Mouse (Mus musculus) neural tube, embryonic 11.5 days (tissue): ENCODE measurements at regions not wholly inside any gene's neighbourhood (a gene's known extent, or its start where the extent isn't known, plus 50 kb on each side); places are given as distances from the start of the nearest gene placed in this dataset.

Experiments
- ATAC-seq: fragments of 200-750 bp; cut with Nextera tagmentation; 2 replicates; pipeline ENCODE4 v1.8.0; 2017; ENCODE audit warnings: moderate number of reproducible peaks, mild to moderate bottlenecking, moderate TSS enrichment, moderate library complexity; ENCODE audit not compliant: insufficient read depth, low FRiP score, low TSS enrichment
- DNase-seq: peaks from one replicate; pipeline ENCODE4 v3.0.0-alpha.2; 2015; ENCODE audit warnings: low spot score
- H3K27ac ChIP-seq: fragments of 300-500 bp; sonication (generic); 2 replicates; pipeline ENCODE4 v1.5.1; 2014; ENCODE audit warnings: low read depth, mild to moderate bottlenecking, low read length
- H3K27me3 ChIP-seq: fragments of 300-500 bp; sonication (generic); 2 replicates; pipeline ENCODE4 v1.6.1; 2014; ENCODE audit warnings: mild to moderate bottlenecking, low read length, mixed read lengths; ENCODE audit not compliant: control insufficient read depth, insufficient read depth
- H3K36me3 ChIP-seq: fragments of 300-500 bp; sonication (generic); 2 replicates; pipeline ENCODE4 v1.6.1; 2014; ENCODE audit warnings: mild to moderate bottlenecking, low read length, moderate library complexity, mixed read lengths; ENCODE audit not compliant: control insufficient read depth, insufficient read depth
- H3K4me1 ChIP-seq: fragments of 300-500 bp; sonication (generic); 2 replicates; pipeline ENCODE4 v1.6.1; 2014; ENCODE audit warnings: low read length, mixed read lengths; ENCODE audit not compliant: control insufficient read depth, insufficient read depth
- H3K4me2 ChIP-seq: fragments of 300-500 bp; sonication (generic); 2 replicates; pipeline ENCODE4 v1.6.1; 2014; ENCODE audit warnings: low read depth, mild to moderate bottlenecking, moderate library complexity
- H3K4me3 ChIP-seq: fragments of 300-500 bp; sonication (generic); 2 replicates; pipeline ENCODE4 v1.5.1; 2014; ENCODE audit warnings: low read depth, low read length
- H3K9ac ChIP-seq: fragments of 300-500 bp; sonication (generic); 2 replicates; pipeline ENCODE4 v1.6.1; 2014; ENCODE audit warnings: mild to moderate bottlenecking, low read length
- H3K9me3 ChIP-seq: fragments of 300-500 bp; sonication (generic); 2 replicates; pipeline ENCODE4 v1.6.1; 2016; ENCODE audit warnings: low read length; ENCODE audit not compliant: control insufficient read depth
- WGBS: fragments of 180-500 bp; shearing (Covaris S2); extraction: QIAGEN DNeasy Blood & Tissue Kit; methylation state at CpG from one replicate; pipeline ENCODE4 v1.1.7; 2014; 5-methylcytosine and 5-hydroxymethylcytosine counted together

- ATAC-seq (no peak), DNase-seq (peak; percentile 15)
- Histone ChIP-seq H3K4me2 (no peak overlapping the region), H3K9ac (no peak overlapping the region), H3K36me3 (no peaks in the 10 kb centered on the region), H3K27ac (no peak overlapping the region), H3K9me3 (no peaks in the 10 kb centered on the region), H3K27me3 (no peaks in the 10 kb centered on the region), H3K4me3 (no peak overlapping the region), H3K4me1 (no peaks in the 10 kb centered on the region; the same call in 1 of the 2 replicates)
- WGBS, result 40% methylated on average over 12 of the region's 12 CpGs
Observed at GRCm38 (mm10) chr5:4661420-4662197, 96.2 kb downstream of the Fzd1 start.

GRCm38 (mm10) chr5:4657982-4658381, 99.9 kb downstream of the Fzd1 start:
- H3K27ac ChIP-seq, result no peak overlapping the region
- ATAC-seq (no peak), DNase-seq (no peak)
- no peaks in the 10 kb centered on the region for H3K27me3 ChIP-seq
- H3K9ac ChIP-seq, result no peak overlapping the region
- no peaks in the 10 kb centered on the region for H3K36me3 ChIP-seq
- no peak overlapping the region for H3K4me3 ChIP-seq
- 92% methylated on average over 1 of the region's 1 CpGs for WGBS
- H3K4me1 ChIP-seq, result no peaks in the 10 kb centered on the region; the same call in 1 of the 2 replicates
- H3K9me3 ChIP-seq, result no peaks in the 10 kb centered on the region
- no peak overlapping the region for H3K4me2 ChIP-seq

- Histone ChIP-seq H3K27ac (no peak overlapping the region), H3K27me3 (no peaks in the 10 kb centered on the region), H3K4me2 (no peak overlapping the region), H3K9me3 (no peaks in the 10 kb centered on the region), H3K4me3 (no peak overlapping the region), H3K4me1 (peaks cover 3% of the 10 kb centered on the region), H3K9ac (no peak overlapping the region), H3K36me3 (no peaks in the 10 kb centered on the region)
- DNase-seq, result no peak
- no peak for ATAC-seq
Observed at GRCm38 (mm10) chr5:4654186-4654585, 103.6 kb downstream of the Fzd1 start.

- Histone ChIP-seq H3K4me1 (peaks cover 3% of the 10 kb centered on the region), H3K9ac (no peak overlapping the region), H3K36me3 (no peaks in the 10 kb centered on the region), H3K27me3 (no peaks in the 10 kb centered on the region), H3K27ac (peak overlapping the region; percentile 34; the same call in 1 of the 2 replicates), H3K4me3 (no peak overlapping the region), H3K9me3 (no peaks in the 10 kb centered on the region), H3K4me2 (no peak overlapping the region)
- peak; percentile 28 for DNase-seq
- WGBS, result 66% methylated on average over 6 of the region's 6 CpGs
- peak; percentile 72 for ATAC-seq
Observed at GRCm38 (mm10) chr5:4651167-4651955, 106.5 kb downstream of the Fzd1 start.

- peaks cover 3% of the 10 kb centered on the region for H3K4me1 ChIP-seq
- no peak overlapping the region for H3K9ac ChIP-seq
- H3K9me3 ChIP-seq, result no peaks in the 10 kb centered on the region
- WGBS, result 67% methylated on average over 3 of the region's 3 CpGs
- H3K4me2 ChIP-seq, result no peak overlapping the region
- no peaks in the 10 kb centered on the region for H3K36me3 ChIP-seq
- no peak overlapping the region for H3K27ac ChIP-seq
- ATAC-seq, result peak; percentile 41; the same call in 1 of the 2 replicates
- H3K4me3 ChIP-seq, result no peak overlapping the region
- H3K27me3 ChIP-seq, result no peaks in the 10 kb centered on the region
- DNase-seq, result no peak
Observed at GRCm38 (mm10) chr5:4650709-4651108, 107.1 kb downstream of the Fzd1 start.

GRCm38 (mm10) chr5:4649858-4650556, 107.8 kb downstream of the Fzd1 start:
- Histone ChIP-seq H3K9ac (no peak overlapping the region), H3K4me2 (no peak overlapping the region), H3K27me3 (no peaks in the 10 kb centered on the region), H3K4me1 (peaks cover 3% of the 10 kb centered on the region), H3K27ac (no peak overlapping the region), H3K36me3 (no peaks in the 10 kb centered on the region), H3K9me3 (no peaks in the 10 kb centered on the region), H3K4me3 (no peak overlapping the region)
- ATAC-seq (no peak), DNase-seq (no peak)
- 70% methylated on average over 6 of the region's 6 CpGs for WGBS

GRCm38 (mm10) chr5:4641041-4641440, 116.8 kb downstream of the Fzd1 start:
- no peak for DNase-seq
- no peak overlapping the region for H3K9ac ChIP-seq
- H3K9me3 ChIP-seq, result no peaks in the 10 kb centered on the region
- no peaks in the 10 kb centered on the region for H3K4me1 ChIP-seq
- no peak overlapping the region for H3K27ac ChIP-seq
- H3K4me3 ChIP-seq, result no peak overlapping the region
- no peak overlapping the region for H3K4me2 ChIP-seq
- no peak for ATAC-seq
- H3K36me3 ChIP-seq, result no peaks in the 10 kb centered on the region
- H3K27me3 ChIP-seq, result no peaks in the 10 kb centered on the region

GRCm38 (mm10) chr5:4633763-4634162, 124.1 kb downstream of the Fzd1 start:
- Histone ChIP-seq H3K9me3 (no peaks in the 10 kb centered on the region), H3K4me1 (no peaks in the 10 kb centered on the region), H3K4me3 (no peak overlapping the region), H3K36me3 (no peaks in the 10 kb centered on the region), H3K9ac (no peak overlapping the region), H3K27ac (no peak overlapping the region), H3K27me3 (no peaks in the 10 kb centered on the region), H3K4me2 (no peak overlapping the region)
- ATAC-seq, result no peak
- DNase-seq, result no peak
- 70% methylated on average over 3 of the region's 3 CpGs for WGBS
